Mouse (Mus musculus) cerebellum, postnatal 36 days (tissue): ENCODE data around the gene Erbb4.

Source experiments
- DNase-seq, 2 experiments: peaks; one replicate each; pipeline ENCODE4 v3.0.0; 2021 to 2022; ENCODE audit warnings: mixed read lengths in 2 of 2

Gene Erbb4

DNA sequence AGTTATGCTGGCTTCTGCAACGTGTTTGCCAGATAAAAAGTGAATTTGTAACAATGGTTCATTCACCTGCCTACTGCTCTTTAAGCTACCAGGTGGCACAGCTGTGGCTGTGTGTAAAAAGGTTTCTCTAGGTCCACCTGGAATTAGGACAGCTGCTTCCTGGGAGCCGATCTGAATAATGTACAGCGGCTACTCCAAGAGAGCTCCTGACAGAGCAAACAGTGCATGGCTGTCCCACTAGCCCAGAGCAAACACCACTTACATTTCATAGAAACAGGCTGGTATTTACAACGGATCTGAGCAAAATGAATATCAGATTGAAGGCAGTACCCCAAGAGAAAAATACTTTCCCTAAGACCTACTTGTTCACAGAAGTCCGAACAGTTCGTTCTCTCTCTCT lies 1058.0 kb downstream of the Erbb4 start:
- DNase-seq, result no peak

DNA sequence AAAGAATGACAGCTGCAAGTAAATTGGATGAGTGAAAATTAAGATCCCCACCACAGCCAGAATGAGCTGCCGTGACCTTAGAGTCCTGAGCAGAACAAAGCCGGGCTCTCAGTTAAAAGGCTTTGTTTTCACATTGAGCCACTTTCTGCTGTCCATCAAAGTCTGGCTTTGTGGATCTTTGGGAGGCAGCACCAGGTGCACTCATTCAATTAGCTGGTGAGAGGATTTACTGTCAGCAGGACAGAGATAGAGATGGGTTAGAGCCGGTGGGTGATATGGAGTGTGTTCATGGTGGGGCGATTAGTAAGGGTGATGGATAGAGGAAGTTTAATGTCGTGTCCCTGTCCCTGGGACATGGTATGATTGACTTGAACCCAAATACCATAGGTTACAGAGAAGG lies 1060.7 kb downstream of the Erbb4 start:
- DNase-seq, result no peak

DNA sequence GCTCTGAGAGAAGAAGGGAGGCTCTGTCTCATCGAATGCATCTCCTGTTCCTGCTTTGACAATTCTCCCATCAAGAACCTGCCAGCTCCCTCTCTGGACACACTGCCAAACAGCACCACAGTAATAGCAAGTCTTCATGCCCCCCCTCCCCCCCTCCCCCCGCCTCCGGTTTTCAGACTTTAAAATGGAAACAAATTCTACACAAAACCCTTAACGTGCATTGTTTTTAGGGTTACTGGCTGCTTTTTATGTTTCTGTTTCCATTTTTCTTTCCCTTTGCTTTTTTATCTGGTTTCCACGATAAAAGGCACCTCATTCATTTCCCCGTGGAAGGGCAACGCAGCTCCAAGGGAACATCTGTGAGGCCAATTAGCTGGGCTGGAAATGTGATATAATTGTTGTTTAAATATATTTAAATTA lies 1061.3 kb downstream of the Erbb4 start:
- peak; percentile 12 to 21 for DNase-seq

DNA sequence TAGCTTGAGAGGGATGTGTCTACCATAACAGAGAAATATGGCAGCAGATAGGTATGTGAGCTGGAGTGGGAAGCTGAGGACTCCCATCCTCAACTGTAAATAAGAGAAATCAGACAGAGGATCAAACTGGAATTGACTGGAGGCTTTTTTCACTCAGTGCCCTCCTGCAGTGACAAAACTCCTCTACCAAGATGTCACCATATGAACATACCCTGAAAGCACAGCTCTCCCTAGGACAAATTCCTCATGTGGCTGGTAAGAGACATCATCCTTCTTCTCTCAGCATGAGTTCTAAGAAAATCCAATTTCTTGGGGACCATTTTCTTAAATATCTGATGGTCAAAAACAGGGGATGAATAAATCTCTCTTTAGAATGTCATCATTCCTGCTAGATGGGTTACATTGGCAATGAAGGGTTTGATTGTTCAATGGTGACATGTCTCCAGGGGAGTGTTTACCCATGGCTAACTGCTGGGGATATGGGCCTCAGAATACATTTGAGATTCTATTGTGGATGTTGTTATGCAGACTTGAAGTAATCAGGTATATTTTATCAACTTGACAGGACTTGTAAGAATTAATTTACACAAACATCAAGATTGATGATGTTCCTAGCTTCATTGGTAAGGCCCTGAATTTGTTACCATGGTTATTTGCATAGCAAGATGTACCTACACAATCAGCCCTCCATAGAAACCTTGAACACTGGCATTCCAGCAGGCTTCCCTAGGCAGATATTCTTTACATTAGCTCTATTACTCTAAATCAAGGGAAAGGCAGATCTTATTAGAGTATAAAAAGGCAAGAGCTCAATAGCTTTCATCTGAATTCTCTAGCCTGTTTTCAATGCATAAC lies 1083.5 kb downstream of the Erbb4 start:
- no peak for DNase-seq

DNA sequence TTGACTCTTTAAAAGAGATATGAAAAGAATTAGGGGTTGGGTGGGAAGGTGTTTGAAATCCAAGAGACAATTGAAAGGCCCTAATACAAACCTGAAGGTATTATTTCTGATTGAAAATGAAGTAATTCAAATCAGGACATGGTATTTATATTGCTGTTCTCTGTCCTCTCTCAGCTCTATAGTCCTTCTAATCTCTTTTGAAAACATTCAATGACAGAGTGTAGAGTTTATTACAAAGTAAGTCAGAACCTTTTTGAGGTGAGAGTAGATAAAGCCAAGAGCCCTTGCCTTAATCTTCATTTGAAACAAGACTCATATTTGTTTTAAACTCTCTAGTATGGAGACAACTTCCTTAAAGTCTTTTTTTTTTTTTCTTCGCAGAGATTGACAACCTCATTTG lies 1087.8 kb downstream of the Erbb4 start:
- DNase-seq, result no peak

DNA sequence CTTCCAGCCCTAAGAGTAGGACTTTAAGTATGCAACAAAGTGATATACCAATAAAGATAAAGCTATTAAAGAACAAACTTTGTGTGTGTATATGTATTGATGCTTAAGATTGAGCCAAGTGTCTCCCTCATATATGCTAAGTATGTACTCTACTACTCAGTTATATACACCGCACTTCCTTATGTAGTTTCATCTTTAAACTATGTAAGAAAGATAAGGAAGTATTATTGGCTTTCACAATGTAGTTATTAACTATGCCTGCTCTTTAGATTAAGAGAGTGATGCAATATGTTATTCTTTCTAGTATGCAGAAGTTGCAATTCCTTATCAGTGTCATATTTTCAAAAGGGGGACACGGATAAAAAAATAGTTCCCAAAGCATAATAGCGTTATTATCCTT lies 1088.2 kb downstream of the Erbb4 start:
- DNase-seq, result no peak
